Mouse (Mus musculus): ENCODE measurements around the gene Nr2c2ap.

DNA sequence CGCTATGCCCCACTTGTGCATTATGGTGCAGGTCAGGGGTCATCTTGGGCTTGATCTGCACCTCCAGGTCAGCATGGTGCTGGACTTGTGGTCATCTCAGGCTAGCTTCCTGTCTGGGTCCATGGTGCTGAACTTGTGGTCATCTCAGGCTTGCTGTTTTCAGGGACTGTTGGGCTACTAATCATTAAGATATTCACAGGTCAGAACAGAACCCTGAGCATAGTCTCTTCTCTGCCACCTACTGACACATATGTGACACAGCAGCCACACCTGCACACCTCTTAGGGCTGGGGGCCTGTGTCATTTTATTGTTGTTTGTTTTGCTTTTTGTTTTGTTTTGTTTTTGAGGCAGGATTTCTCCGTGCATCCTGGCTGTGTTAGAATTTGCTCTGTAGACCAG, 8.3 kb upstream of the Nr2c2ap start:
- TF ChIP-seq CTCF (IDR thresholded peaks at IDR 0.05; ENCODE audit: borderline replicate concordance, insufficient read depth, low read depth, low read length) (peak; percentile 56; the same call in 1 of the 2 replicates), POLR2A (IDR thresholded peaks at IDR 0.05; ENCODE audit: borderline replicate concordance, insufficient read depth, low read length) (no peak)
